Mouse (Mus musculus): ENCODE measurements around the gene Msrb3.
A peak's percentile ranks its signal among the peaks of the same experiment; 100 is the strongest.

Msrb3 gene

DNA sequence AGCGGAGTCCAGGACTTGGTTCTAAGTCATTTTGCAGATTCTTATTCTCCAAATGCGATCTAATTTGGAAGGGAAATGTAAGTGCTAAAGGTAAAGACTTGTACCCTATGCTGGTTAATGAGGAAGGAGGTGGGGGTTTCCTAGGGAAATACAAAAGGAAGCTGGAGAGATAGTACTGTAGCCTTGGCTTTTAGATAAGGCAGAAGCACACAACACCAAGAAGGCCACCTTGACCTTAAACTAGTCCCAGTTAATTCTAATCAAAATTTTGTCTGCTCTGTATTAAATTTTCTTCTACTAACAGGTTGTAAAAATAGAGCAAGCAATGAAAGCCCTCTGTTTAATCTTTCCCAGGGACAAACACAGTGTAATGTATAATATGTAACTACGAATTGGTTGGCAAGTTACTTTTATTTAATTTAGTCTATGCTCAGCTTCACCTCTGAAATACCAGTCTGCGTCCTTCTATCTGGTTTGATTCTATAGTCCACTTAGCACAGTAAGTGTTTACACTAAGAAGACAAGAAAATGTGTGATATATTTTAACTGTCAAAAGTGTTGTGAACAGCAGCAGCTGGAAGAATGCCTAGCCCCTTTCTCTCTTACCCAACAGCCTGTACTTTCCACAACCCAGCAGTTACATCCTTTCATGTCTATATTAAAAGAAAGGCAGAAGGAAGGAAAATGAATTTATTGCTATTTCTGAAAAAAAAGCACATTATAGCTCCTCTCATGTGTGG is 87.9 kb downstream of the Msrb3 start:
- DNase-seq (ENCODE audit: low spot score in 2 of 2) = no peak

DNA sequence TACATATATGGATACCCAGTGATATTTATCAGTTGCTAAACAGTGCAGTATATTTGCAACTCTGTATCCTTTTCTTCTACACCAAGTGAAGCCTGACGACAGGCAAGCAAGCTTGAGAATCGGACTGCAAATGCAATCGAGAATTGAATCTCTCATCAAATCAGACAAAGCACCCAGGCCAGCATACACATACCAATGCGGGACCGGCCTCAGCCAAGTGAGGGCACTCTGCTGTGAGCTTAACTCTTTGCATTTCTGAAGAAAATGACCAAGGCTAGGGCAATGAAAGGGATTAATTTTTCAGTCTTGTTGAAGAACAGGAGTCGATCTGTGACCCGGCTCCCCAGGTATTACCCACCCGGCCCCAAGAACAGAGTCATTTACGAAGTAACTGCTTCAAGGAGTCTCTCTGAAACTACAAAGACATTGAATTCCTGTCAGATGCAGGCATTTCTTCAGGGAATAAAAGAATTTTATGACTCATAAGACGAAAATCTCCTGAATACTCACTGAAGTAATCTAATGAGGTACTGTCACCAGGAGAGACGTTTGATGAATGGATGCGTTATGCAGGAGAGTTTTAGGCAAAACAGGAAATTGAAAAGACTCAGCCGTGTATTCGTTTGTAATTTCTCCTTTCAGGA is 88.7 kb downstream of the Msrb3 start:
- no peak for DNase-seq (ENCODE audit: low spot score in 2 of 2)

DNA sequence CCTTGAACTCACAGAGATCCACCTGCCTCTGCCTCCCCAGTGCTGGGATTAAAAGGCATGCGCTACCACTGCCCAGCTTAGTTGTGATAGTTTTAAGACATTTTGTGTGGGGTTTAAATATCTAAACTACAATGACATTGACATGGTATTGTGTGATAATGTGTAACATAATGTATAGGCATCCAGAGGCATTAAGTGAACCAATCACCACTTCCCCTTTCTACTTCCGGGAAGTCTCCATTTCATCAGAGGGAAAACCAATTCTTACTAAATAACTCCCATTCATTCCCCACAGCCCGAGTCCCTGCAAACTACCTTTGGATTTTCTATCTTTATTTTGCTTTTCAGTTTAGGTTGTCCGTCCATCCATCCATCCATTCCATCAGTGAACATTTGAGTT is 90.7 kb downstream of the Msrb3 start:
- DNase-seq (ENCODE audit: low spot score in 2 of 2) = no peak

DNA sequence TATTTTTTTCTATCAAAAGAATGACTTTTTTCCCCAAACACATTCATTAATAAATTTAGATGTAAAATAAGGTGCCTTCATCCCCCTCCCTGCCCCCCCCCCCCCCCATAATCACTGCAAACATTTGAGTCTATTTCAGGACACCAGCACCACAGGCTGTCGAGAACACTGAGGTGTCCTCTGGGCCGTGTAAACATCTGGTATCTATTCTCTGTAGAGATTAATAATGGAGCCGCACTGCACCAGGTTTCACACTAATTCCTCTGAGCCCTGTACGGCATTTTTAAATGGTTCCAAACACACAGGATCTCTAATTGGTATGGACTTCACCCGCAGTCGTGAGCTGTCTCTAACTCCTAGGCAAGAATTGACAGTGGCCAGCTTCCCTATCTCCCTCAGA is 97.8 kb downstream of the Msrb3 start:
- DNase-seq (ENCODE audit: low spot score in 2 of 2) = no peak

DNA sequence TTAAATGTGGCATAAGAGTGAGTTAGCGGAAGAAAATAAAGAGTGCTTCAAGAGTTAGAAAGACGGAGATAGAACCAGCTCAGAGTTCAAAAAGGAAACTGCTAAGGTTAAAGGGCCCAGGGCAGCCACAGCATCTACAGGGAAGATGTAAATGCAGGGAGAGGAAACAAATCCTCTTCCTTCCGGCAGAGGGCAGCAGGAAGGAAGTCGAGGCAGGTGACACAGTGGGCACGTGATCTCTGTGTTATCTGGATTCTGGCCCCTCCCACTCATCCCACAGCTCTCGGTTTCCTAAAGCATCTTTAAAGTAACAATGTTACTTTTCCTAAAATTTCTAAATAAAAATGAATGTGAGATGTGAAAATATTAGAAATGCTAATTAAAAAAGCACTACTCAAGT is 99.4 kb downstream of the Msrb3 start:
- DNase-seq (ENCODE audit: low spot score in 2 of 2) = no peak

DNA sequence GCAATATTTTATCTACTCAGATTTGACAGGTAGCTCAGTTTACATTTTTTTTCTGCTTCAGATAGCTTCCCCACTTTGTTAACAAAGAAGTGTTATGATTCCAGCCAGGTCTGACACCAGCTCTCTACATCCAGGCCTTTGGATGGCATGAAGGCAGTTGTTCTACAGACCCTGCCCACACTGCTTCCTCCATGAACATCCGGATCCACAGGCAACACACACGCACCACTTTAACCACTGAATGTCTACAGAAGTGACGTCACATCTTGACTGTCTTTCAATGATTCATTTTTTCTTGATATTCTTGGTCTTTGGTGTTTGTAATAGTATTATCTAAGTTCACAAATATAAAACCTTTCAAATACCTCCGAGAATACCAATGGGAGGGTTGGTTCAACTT is 102.2 kb downstream of the Msrb3 start:
- DNase-seq (ENCODE audit: low spot score in 2 of 2) = no peak

DNA sequence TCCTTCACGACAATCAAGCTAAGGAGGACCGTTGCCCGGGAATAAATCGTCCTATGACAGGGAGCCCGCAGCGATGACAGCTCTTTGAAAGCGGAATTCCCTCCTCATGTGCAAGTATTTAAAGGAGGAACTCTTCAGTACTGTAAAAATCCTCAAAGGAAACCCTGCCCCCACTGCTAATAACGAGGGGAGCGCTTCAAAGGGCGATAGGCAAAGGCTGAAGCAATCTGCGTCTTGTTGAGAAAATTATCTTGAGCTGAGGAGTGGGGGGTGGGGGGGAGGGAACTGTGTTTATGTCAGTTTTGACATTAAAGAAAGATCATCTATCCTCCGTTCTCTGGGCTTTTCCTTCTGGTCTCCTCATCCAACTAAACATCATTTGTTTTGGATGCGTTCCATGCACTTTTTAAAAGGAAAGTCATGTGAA is 104.5 kb downstream of the Msrb3 start:
- DNase-seq (ENCODE audit: low spot score in 2 of 2) = no peak

DNA sequence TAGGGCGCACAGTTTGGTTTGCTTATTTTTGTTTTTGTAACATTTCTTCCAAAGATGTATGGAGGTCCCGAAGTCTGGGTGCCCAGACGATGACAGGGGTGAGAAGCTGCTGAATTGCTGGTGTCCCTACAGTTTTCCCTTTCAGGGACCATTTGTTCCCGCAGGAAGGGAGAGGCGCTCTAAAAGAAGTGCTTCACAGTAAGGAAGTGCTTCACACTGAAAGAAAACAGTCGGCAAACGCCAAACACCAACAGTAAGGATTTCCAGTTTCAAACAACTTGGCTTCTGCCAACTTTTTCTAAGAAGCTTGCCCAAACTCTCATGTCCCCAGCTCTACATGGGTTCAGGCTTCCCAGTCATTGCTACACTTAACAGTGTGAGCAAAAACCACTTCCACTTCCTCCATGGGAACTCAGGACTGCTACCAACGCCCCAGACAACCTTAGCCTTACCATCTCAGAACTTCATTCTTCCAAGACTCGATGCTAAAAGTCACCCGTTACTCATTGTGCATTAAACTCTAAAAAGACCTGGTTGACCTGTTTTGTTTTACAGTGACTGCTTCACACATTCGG is 106.6 kb downstream of the Msrb3 start:
- DNase-seq (ENCODE audit: low spot score in 2 of 2) = no peak

DNA sequence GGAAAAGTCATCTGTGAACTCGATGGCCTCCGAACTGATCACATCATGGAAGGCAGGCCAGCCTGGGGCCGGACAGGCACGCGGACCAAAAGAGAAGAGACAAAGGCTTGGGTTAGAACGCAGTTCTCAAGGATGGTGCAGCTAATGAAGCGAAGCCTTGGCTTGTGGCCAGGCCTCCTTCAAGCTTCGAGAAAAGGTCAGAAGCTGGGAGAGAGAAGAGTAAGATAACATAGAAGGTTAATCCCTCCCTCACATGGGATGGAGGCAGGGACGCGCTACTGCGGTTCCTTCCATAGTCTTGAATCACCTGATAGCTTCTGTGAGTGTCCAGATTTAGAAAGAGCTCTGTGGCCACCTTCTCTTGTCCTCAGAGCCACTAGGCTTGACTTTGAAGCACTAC is 107.5 kb downstream of the Msrb3 start:
- DNase-seq (ENCODE audit: low spot score in 2 of 2) = no peak

DNA sequence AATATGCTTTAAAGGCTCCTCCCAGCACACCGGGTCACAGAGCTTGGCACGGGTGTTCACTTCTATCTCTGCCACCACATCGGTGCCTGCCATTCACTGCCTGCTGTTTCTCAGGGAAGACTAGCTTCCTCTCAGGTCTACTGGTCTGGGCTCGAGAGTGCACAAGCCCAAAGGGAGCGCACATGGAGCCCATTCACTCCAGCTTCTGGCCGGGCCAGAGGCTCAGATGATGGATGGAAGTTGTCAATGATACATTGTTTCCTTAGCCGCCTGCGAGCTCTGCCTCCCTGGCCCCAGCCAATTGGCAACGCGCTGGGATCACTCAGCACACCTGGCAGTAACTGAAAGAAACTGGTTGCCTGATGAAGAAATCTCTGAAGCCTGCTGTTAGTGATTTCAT is 111.7 kb downstream of the Msrb3 start:
- DNase-seq (ENCODE audit: low spot score in 2 of 2) = no peak

DNA sequence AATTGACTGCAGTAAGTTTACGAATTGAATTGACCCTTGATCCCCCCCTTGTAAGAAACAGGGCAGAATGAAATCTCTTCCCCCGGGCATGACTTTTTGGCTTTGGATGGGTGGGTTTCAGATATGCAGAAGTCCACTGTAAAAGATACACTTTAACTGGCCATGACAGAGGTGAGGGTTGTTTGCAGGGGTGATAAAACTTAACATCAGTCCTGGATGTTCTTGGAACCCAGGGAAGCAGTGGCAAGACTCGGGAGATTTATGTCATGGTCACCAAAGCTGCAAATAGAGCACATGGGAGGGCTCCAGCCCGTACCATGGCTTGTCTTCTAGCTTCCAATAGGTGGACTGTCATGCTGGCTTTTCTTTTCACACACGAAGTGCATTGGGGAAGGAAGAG is 114.4 kb downstream of the Msrb3 start:
- no peak for DNase-seq (ENCODE audit: low spot score in 2 of 2)

DNA sequence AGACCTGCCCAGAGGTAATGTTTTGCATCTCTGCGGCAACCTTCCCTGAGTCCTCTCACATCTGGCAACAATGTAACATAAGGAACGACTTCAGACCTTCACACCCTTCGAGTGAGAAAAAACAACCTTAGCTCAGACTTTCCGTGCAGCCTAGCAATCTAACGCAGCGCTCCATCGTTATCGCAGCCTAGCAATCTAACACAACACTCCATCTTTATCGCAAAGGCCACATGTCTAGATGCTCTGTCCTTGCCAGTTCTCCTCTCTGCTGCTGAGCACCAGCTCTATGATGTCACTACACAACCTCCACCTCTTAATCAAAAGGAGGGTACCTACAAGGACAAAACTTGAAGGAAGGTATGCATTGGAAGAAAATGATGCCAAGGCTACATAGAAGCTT is 115.5 kb downstream of the Msrb3 start:
- DNase-seq (ENCODE audit: low spot score in 2 of 2) = no peak

DNA sequence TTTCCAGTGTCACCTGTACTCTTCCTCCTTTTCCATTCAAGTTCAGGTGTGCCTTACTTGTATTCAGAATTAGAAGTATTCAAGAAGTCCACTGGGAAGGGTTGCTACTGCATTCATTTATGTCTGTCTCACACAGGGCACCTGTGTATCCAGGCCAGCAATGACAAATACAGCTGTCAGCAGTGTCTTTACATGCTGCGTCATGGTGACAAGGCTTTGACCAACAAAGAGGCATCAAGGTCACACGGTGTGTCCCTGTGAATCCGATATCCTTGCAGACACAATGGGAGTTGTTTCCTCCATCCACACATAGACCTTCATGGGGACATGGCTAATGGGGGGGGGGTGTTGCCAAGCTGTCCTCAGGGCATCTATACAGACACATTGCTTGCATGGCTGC is 121.4 kb downstream of the Msrb3 start:
- DNase-seq (ENCODE audit: low spot score in 2 of 2) = no peak

DNA sequence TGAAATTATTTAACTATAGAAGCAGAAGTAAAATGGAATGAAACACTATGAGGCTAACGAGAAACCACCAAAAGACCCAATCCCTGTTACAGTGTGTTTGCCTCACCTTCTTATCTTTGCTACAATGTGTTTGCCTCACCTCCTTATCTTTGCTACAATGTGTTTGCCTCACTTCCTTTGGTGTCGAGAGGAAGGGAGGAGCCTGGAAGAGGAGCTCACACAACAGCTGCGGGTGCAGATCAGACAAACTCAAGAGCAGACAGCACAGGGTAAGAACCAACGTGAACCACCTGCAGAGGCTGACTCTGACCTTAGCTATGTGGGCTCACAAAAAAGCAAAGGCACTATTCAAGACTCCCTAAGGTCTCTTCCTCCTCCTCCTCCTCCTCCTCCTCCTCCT is 123.5 kb downstream of the Msrb3 start:
- DNase-seq (ENCODE audit: low spot score in 2 of 2) = no peak

DNA sequence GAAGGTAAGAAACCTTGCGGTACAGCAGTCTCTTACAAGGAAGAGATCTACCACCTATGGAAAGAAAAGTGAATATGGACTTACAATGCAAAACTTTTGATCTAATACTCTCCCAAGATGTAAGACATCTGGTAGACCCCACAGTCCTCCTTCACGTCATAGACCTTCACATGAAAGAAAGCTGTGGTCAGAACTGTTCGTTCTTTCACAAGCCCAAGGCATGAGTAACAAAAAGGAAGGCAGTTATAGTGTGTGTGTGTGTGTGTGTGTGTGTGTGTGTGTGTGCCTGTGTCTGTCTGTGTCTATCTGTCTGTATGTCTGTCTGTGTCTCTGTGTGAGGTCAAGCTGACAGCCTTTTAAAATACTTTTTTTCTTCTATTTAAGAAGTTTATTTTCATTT is 131.5 kb downstream of the Msrb3 start:
- no peak for DNase-seq (ENCODE audit: low spot score in 2 of 2)

DNA sequence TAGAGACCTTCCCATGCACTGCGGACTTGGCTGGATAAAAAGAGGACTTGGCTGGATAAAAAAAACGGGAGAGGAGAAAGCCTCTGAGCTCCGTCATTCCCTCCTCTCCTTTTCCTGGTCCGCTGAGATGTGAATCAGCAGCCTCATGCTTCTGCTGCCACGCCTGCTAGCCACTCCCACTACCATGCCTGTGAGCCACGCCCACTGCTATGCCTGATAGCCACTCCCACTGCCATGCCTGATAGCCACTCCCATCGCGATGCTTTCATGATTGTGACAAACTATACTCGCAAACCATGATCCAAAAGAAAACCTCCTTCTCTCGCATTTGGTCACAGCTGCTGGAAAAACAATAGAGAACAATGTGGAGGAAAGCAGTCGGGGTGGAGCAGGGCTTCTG is 133.5 kb downstream of the Msrb3 start:
- no peak for DNase-seq (ENCODE audit: low spot score in 2 of 2)

DNA sequence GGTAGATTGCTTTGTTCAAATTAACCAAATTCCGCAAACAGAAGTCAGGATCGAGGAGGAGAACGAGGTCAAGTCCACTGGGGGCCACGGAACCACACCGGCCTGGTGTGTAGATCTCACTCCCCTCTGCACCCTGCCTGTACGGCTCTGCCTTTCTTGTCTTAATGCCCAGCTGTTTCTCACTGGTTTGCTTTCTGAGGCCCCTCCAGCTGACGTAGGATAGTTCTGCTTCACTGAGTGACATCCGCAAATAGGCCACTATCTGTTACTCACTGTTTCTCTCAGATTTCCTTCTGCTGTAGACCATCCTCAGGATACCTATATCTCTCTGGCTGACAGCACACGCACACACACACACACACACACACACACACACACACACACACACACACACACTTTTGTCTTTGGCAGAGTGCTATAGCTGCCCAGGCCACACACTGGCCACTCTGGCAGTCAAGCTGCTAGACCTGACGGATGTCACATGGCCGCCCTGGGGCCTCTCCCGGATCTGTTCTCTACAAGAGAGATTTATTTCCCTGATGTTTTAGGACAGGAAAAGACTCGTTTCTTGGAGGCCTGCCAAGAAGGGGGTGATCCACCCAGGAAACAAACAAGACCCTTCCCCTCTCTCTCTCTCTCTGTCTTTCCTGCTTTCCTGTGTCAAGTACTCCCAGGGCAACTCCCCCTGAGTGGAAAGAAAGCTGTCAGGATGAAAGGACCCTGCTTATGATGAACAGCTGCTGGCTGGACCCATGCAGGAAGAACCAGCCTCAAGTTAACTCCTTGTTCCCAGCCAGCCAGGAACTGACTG is 135.0 kb downstream of the Msrb3 start:
- DNase-seq (ENCODE audit: low spot score in 2 of 2) = peak in 1 of 2 experiments; percentile 16

DNA sequence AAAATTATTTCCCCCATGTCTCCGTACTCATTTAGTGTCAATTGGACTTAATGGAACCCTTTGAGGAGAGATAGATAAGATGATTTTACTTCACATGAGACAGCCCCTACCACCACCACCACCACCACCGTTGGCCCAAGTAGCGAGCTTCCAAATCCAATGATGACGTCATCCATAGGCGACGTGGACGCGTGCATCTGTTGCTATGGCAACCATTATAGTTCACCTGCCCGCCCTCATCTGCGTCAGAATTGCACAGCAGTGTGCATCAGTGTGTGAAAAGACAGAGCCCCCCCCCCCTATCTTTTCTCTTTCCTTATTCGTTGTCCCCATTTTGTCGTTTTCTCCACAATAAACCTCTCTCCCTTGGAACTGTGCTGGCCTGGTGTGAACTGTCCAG is 135.9 kb downstream of the Msrb3 start:
- no peak for DNase-seq (ENCODE audit: low spot score in 2 of 2)

DNA sequence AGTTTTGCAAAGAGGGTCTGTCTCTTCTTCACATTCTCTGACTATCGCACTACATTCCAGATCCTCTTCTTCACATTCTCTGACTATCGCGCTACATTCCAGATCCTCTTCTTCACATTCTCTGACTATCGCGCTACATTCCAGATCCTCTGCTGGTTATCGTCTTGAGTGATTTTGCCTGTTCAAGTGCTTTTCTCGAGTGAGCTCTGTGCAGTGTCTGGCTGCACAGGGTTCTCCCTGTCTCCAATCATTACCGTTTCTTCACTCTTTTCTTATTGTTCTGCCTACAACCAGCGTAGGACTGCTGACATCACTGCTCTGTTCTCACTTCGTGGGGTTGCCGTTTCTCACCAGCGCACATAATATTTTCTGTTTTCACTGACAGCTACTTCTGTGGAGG is 138.2 kb downstream of the Msrb3 start:
- DNase-seq (ENCODE audit: low spot score in 2 of 2) = no peak

DNA sequence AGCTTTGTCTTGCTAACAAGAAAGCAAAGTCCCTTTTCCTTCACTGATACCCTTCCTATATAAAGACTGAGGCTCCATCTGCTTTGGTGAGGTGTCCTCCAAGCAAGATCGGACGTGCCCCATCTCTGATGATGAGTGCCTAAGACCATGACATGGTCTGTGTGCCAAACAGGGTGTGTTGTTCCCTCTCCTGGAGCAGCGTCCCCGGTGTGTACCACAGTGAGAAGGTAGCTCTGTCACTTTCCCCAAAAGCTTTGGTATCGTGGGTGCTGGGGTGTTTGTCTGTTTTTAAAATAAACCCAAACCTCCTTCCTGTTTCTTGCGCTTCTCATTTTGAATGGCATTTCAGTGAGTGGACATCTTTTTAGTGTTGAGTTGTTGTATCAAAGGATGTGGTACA is 139.0 kb downstream of the Msrb3 start:
- DNase-seq (ENCODE audit: low spot score in 2 of 2) = no peak

DNA sequence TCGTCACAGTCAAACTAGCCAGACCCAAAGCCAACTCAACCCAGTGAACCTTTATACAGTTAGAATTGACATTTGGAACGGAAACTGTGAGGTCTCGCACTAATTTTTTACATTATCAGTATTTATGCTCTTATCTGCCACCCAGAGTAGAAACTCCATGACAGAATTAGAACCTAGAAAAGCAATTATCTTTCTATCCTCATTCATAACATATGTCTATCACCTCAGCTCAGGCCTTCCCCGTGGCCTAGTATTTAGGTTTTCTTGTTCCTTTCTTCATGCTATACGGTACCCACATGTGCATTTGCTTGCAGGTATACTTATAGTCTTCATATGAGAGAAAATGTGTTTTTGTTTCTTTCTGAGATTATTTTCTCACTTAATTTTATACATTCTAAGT is 146.4 kb downstream of the Msrb3 start:
- DNase-seq (ENCODE audit: low spot score in 2 of 2) = no peak

DNA sequence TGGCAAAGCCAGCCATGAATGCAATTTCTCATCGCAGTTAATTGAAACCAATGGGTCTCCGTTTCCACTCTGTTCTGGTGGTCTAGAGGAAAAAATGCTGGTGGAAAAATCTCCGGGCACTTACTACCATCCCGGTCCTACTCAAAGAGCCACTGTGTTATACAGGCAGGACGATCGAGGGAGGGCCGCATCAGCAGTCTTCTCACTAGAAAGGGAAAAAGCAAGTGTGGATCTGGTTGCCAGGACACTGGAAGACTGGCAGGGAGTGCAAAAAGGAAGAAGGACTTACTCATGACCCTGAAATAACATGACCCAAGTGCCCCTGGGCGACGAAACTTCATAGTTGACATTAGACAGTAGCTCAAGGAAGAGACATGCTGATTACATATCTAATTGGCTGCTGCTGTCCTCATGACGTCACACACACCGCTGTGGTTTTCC is 147.1 kb downstream of the Msrb3 start:
- no peak for DNase-seq (ENCODE audit: low spot score in 2 of 2)

Data from spleen, postnatal 36 days (tissue).